Mouse (Mus musculus) thymus, adult 18-20 months (tissue): Measurements from ENCODE around the gene Lemd1.

Experiments
- DNase-seq, 2 experiments: peaks; one replicate each; pipeline ENCODE4 v3.0.0; 2022; ENCODE audit warnings: mixed read lengths in 2 of 2

Lemd1 gene

DNA sequence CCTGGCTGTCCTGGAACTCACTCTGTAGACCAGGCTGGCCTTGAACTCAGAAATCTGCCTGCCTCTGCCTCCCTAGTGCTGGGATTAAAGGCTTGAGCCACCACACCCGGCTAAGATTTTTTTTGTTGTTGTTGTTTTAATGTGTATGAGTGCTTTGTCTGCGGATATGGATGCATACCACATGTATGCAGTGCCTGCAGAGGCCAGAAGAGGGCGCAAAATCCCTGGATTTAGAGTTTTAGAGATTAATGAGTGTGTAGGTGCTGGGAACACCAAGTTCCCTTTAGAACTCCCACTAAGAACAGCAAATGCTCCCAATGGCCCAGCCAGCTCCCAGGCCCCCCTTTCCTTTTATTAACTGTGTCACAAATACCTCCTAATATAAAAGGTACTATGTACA lies 25.4 kb upstream of the Lemd1 start:
- no peak for DNase-seq

DNA sequence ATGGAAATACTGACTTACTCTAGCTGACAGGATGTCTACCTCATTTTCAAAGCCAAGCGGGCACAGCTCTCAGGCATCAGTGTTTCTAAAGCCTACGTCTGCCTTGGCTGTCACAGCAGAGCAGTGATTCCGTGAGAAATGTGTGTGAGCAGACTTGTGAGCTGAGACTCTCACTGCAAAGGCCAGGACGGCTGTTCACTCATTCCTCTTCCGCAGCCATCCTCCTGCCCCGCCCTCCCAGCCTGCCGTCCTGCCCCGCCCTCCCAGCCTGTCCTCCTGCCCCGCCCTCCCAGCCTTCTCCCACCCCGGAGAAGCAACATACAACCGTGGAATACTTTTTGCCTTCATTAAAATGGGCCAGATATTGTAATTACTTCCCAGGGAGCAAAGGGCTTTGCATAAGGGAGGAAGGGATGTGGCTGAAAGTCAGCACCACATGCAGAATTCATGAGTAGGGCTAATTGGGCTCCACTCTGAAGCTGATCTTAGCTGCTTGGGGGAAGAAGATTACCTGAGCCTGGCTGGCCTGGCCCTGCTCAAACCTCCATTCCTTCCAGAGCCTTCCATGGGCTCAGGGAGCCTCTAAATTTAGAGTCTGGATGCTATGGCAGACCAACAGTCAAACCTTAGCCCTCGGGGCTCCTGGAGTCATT lies 23.0 kb upstream of the Lemd1 start:
- no peak for DNase-seq

DNA sequence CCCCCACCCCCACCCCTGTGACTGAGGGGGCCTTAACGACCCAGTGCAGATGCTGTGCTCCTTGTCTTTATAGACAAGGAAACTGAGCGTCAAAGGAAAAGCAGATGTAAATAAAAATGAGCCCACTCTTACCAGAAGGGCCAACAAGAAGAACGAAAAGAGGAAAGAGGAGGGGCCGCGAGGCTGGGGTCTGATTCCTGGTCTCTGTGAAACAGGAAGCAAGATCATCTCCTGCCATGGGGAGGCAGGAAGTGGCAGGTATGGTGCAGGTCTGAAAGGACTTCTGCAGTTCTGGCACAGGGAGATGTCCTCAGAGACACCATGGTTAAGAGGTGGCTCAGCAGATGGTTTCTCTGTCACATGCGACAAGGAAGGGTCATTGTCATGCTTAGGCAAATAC lies 20.5 kb upstream of the Lemd1 start:
- no peak for DNase-seq

DNA sequence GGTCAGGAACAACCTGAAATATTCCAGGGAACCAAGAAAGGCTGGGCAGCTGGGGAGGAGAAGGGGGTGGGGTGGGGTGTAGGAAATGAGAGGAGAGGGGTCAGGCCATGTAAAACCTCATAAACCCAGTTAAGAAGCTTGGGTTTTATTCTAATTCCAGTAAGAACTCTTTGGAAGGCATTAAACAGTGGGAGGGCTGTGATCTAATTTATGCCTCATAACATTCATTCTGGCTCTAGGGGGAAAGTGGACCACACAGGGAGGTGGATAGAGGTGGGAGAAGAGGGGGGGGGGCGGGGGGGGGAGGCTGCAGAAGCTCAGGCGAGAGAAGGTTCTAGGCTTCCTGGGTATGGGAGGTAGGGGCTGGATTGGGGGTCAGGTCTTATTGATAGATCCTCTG lies 19.6 kb upstream of the Lemd1 start:
- DNase-seq, result no peak

DNA sequence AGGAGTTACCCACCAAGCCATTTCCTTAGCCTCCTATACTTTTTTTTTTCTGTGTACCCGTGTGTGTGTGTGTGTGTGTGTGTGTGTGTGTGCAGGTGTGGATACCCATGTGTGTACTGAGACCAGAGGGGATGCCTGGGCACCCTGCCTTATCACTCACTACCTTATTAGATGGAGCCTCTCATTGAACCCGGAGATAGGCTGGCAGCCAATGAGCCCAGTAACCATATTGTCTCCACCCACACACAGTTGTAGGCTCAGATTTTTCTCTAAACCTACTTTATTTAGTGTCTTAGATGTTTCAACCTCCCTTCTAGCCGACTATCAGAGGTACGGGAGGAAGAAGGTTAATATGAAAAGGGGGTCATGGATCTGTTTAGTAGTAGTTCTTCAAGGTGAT lies 4.9 kb upstream of the Lemd1 start:
- DNase-seq, result no peak

DNA sequence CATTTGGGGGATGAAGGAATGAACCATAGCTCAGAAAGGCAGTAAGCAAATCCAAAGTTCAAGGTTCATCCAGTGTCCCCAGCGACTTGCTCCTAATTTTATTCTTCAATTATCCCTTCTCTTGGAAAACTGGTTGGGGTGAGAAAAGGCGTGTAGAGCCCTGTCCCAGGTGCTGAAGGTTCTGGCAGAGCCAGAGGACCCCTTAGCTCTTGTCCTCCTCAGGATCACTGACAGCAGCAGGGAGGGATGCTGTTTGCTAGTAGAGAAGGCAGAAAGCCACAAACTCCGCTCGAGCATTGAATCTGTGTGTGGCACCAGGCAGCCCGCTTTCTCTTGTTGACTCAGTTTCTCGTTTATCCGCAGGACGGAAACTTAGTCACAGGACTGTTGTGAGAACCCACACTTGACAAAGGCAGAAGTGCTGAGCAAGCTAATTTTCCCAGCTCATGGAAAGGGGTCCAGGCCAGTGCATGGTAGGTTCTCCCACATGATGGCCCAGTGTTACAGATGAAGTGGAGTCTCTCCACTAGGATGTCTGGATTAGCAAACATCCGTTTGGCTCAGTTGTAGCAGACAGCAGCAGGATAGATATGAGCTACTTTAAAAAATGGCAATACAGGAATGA lies 2.7 kb upstream of the Lemd1 start:
- no peak for DNase-seq

DNA sequence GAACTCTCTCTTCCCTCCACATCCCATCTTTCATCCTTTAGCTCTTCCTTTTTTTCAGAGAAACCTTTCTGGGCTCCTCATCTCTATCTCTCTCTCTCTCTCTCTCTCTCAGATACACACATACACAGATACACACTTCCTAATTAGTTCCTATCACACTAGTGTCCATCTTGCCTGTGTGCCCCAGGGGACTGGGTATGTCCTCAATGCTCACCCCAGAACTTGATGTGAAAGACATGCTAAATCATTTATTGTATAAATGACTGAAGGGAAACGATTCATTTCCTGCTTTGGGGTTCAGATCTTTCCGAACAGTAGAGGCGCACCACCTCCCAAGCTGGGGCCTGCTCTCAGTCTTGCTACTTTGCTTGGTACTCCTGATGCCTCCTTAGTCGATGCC lies 2.0 kb upstream of the Lemd1 start:
- DNase-seq, result no peak

DNA sequence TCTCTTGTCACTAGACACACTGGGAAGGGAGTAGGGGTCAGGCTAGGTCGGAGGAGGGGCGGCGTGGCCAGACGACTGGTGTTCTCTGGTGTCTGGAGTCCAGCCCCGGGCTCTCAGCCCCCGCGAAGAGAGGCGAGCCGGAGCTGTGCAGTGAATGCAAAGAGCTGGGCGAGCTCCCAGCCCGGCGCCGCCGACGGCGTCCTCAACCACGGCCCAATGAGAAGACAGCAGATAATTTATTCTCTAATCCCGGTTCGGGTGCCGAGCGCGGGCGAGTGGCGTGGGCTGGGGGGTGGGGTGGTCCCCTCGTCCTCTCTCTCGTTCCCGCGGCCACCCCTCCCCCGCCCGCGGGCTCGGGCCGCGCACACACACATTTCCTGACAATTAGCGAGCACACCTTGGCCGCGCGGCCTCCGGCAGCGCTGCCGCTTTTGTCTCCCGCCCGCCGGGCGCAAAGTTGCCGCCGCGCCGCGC lies 1.2 kb upstream of the Lemd1 start:
- DNase-seq, result no peak

DNA sequence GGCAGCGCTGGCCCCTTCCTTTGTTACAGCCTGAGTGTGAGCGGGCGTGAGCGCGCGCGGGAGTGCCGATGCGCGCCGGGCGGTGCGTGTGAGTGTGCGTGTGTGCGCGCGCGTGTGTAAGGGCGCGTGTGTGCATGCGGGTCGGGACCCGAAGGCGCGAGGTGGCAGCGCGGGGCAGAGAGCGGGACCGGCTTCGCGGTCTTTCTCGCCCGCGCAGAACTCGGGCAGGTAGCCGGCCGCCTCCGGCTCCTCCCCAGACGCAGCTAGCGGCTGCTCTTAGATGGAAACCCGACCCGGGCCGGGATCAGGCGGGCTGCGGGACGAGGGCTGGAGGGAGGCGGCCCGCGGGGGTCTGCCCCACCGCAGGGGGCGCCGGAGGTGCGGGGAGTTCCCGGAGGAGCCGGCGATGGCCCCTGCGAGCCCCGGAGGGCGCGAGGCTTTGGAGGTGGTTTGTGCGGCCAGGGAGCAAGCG lies 574 bp upstream of the Lemd1 start:
- DNase-seq, result no peak

DNA sequence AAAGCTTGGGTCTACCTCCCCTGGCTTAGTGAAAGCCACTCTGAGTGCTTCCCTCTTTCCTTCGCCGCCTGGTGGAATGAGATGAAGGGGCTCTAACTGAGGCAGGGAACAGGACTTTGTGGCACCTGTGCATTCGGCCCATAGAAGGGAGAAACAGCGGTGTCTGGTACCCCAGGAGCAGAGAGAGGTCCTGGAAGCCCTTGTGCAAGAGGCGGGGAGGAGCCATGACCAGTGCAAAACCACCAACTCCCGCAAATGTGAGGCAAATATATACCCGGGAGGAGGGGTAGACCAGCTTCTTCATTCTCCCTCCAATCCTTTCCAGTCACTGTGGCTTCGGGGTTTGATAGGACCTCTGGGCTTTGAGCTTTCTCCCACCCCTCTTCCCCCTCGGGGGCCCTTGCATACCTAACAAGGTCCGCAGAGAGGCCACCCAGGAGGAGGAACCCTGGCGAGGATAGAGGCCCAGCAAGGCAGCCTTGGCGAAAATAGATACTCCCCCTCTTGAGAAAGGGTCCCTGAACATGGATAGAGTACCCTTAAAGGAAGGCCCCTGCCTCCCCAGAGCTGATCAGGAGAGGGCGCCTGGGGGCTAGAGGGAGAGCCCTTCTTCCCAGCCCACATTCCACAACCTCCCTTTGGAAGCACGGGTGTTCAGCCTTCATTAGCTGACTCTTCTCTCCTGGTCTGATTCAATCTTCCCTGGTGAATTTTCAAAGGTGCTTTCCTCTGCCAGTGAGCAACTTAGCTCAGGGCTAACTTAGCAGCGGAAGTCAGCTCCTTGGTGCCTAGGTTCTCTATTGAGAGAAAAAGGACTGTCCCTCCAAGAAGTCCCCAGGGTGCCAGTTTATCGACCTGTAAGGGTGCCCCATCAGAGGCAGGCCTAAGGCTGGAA lies 802 bp downstream of the Lemd1 start:
- no peak for DNase-seq

DNA sequence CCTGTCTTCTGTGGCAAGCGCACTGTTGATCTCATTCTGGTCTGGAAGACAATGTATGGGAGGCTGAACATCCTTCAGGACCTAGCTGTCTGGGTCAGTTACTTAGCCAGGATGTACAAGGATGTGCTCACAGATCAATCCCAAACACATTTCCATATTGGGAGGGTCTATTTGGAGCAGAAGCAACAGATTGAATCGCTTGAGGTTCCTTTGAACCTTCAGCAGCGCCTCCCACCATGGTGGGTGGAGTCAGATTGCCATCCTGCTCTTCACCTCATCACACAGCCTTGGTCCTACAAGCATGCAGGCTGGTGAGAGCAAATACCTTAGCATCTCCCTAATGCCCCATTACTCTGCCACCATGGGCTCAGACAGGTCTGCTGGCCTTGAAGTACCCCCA lies 2.6 kb downstream of the Lemd1 start:
- DNase-seq, result no peak

DNA sequence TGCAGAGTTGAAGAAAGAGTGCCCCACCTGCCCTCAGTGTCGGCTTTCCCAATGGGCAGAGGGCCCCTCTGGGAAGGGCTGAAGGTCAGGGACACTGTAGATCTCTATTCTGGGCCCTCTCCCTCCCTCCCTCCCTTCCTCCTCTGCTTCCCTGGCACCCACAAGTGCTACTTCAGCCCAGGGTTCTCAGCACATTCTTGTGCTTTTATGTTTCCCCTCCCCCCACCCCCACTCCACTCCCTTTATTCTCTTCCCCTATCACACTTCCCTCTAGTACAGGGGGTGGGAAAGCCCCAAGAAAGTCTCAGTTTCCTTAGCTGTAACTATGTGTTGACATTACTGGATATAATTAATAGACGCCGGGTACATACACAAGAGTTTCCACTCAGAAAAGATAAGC lies 3.4 kb downstream of the Lemd1 start:
- DNase-seq, result no peak

DNA sequence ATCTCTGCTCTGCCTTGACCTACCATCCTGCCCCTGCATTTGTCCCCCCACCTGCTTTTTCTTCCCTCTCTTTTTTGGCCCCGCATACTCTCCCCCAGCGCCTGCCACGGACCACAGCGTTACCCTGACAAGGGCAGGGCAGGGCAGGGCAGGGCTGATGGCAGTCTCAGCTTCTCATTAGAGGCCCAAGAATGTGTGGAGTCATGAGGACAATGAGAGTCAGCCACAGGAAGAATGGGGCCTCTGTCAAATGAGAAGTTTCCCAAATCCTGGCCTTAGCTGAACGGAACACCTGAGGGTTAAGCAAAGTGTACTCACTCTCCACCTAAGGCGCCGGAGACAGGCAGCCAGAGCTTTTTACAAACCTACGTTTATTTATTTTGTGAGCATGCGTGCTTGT lies 3.9 kb downstream of the Lemd1 start:
- DNase-seq, result no peak

DNA sequence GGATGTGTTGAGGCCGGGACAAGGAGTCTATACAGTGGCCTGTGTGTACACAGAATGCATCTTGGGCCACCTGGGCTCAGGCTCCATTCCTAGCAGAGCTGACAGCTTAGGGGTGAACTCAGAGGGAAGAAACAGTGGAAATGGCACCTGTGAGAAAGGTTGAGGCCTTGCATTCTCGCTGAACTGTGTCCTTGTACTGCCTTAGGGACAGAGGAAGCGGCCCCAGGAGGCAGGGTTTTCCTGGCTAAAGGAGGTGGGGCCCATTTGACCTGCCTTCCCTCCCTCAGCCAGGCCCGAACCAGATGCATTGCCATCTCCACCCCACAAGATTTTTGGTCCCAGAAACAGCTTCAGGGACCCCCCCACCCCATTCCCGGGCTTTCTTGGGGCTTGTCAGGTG lies 4.5 kb downstream of the Lemd1 start:
- DNase-seq, result no peak

DNA sequence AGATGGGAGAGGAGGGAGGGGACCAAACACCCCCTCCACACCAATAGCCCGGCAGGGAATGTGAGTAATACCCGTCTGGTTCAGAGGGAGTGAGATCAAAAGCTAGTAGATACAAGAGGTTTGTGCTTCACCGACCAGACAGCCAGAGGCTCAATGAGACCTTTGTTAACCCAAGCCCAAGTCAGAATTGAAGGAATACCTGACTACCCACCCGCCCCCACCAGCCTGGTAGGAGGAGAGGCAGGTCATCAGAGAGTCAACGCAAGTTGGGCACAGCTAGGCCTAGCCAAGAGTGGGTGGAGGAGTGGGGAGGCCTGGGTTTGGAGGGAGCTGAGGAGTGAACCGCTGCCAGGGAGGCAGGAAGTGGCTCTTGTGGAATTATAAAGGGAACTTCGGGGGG lies 5.1 kb downstream of the Lemd1 start:
- DNase-seq, result no peak

DNA sequence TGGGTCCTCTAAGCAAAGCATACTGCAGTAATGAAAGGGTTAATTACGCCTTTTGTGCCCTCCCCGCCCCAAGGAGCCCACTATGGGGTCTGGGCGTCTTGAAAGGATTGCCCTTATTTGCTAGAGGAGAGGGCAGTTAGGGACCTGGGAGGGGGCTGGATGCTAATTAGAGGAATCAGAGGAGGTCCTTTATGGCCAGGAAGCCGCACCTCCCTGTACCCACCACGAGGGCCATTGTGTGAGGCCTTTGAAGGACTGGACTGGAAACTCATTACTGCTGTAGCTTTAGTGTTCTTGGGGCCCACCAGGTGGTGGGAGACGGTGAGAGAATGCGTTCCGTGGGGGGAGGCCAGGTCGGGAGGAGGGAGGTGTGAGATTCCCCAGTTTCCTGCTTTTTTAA lies 6.4 kb downstream of the Lemd1 start:
- no peak for DNase-seq

DNA sequence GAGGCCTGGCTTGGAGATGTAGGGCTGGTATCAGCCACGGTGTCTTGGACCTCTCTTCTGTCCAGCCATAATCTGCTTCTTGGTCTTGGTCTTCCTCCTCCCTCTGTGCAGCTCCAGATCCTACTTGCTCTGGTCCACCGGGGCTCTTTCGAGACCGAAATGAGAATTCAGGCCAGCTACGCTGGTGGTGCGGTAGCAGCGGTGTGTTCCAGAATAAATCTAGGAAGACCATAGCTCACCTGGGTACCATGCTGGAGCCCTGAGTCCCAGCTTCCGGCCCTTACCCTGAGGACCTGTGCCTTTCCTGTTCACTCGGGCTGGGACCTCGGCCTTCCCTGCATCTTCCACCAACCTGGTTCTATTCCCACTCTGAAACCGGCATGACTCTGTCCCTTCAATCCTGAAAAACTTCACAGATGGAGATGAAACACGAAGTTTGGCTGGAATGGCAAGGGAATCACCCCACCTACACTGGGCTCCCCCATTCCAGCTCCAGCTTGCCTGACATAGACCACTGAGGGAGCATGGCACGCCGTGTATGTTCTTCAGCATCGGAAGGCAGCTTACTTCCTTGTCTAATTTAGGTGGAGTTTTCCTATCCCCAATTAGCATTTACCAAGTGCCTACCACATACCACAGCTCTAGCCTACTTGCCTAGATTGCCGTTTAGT lies 7.3 kb downstream of the Lemd1 start:
- DNase-seq, result no peak

DNA sequence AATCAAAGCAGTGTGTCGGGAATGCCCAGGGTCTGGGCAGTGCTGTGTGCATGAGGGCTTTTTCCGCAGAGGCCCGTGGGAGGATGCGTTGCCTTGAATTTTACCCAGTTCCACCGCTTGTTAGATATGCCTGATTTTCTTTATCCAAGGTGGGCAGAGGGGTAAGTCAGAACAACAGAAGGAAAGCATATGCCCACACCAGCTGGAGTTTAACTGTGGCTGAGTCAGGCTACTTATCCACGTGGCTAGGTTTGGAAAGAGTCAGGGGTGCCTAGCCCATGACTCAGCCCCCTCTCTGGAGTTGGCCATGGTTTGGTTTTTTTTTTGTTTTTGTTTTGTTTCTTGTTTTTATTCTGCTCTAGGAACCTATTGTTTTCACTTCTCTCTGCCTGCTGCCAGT lies 8.0 kb downstream of the Lemd1 start:
- DNase-seq, result no peak

DNA sequence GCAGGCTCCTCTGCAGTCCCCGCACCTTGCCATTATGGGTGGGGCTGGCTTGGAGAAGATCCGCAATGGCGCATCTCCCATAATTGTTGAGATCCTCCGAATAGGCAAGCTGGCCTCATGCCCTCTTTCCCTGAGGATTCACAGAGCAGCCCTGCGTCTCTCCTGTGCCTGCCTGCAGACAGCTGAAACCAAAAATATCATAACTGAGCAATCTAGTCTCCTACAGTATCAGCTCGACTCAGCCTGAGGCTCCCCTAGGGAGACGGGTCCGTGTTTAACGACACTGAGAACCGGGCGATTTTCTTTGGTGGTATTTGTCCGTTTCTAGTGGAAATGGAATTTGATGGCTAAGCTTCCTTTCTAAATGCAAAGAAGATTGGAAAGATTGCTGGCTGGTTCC lies 8.7 kb downstream of the Lemd1 start:
- no peak for DNase-seq

DNA sequence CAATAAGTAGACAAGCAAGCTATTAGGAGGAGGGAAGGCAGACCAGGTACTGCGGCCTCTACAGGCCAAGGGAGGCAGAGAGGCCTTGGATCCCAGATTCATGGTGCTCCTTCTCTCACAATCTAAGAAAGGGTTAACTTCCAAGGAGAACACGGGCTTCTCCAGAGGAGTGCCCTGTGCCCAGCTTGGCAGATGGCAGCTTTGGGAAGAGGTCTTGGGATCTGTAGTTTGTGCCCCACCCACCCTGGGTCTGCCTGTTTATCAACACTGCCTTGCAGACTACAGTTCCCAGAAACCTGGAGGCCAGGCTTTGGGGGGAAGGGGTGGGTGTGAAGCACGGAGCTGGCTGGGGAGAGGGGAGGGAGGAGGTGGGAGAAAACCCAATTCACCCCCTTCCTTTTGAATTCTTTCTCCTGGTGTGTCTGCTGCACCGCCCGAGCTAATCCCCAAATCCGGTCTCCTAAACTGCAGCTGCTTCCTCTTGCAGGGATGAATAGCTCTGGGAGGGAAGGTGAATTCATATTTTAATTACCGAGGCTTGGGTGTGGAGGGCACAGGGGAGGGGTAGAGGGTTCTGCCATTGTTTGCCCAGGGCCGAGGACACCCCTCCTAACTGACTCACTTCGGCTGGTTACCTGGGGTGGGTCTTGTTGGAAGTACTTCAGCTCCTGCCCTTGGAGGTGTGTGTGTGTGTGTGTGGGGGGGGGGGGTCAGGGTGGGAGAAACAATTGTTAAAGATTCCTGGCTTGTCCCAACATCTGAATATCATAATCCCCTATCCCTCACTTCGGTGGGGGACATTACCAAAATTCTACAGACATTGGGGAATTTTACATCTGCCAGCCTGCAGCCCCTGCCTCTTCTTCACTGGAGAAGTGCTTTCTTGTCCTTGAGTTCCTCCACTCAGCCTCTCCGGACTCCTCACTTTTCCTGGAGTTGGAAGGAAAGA lies 9.6 kb downstream of the Lemd1 start:
- DNase-seq, result no peak

DNA sequence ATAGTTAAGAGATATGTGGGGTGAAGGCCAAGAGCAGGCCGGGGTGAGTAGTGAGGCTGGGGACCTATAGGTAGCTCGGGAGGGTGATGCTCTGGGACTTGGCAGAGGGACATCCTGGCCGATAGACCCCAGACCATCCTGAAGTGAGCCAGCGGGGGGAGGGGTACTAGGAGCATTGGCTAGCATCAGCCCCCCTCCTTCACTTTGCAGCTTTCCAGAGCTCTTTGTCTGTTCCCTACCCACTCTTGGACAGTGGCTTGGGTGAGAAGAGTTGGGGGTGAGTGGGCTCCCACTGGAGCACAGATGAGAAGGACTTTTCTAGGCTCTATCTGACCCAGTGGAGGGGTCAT lies 10.3 kb downstream of the Lemd1 start:
- DNase-seq, result no peak

DNA sequence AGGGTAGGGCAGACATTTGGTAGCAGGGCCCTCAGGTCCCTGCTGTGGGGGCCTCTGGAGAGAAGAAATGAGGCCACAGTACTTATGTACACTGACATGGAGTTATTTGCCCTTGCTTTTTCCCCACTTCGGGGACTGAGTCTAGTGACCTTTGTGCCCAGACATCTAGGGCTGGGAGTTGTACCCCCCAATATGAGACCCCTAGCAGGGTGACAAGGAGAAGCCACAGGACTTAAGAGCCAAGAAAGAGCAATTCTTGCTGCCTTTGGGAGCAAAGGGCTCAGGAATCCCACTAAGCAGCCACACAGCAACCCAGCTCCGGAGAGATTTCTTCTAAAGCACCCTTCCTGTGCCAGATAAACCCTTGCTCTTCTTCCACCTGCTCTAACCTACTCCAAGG lies 10.7 kb downstream of the Lemd1 start:
- no peak for DNase-seq
